Mouse (Mus musculus): Measurements from ENCODE around the gene Htr1f. TPM values are rescaled to one million over a fixed set of nuclear protein-coding genes. Genes with fewer than 3 reads are reported as not detected.

The Htr1f gene
- total and polyA plus RNA-seq, 2 experiments from 2014 or later: 0.51 to 2.0 TPM

GRCm38 (mm10) chr16:64934793-64935192 is 170.9 kb downstream of the Htr1f start:
- WGBS: 92% methylated on average over 1 of the region's 1 CpGs
- no peak for ATAC-seq (ENCODE audit: low FRiP score)

GRCm38 (mm10) chr16:64934011-64934410 is 171.6 kb downstream of the Htr1f start:
- DNase-seq (ENCODE audit: low spot score): no peak

More at GRCm38 (mm10) chr16:64934793-64935192, 170.9 kb downstream of the Htr1f start:
- TF ChIP-seq CTCF (IDR thresholded peaks at IDR 0.05): no peak
- no peaks in the 10 kb centered on the region for H3K36me3 ChIP-seq (ENCODE audit: insufficient read depth, low read length)
- H3K4me2 ChIP-seq (ENCODE audit: low read depth, low read length, poor library complexity, severe bottlenecking): no peak overlapping the region
- H3K9me3 ChIP-seq (ENCODE audit: low read length): no peaks in the 10 kb centered on the region
- no peak overlapping the region for H3K27ac ChIP-seq (ENCODE audit: low read depth, low read length)
- H3K4me3 ChIP-seq (ENCODE audit: low read depth, low read length): no peak overlapping the region
- no peak for DNase-seq (ENCODE audit: low spot score)
- H3K9ac ChIP-seq (replicated peaks; ENCODE audit: low read length, poor library complexity, severe bottlenecking): no peak overlapping the region
- H3K27me3 ChIP-seq (ENCODE audit: insufficient read depth, low read length): no peaks in the 10 kb centered on the region
- no peaks in the 10 kb centered on the region for H3K4me1 ChIP-seq (ENCODE audit: insufficient read depth, low read length)

GRCm38 (mm10) chr16:64923500-64923899 is 182.2 kb downstream of the Htr1f start:
- Histone ChIP-seq H3K27me3 (ENCODE audit: insufficient read depth, low read length) (no peaks in the 10 kb centered on the region), H3K27ac (ENCODE audit: low read depth, low read length) (no peak overlapping the region), H3K36me3 (ENCODE audit: insufficient read depth, low read length) (no peaks in the 10 kb centered on the region), H3K4me2 (ENCODE audit: low read depth, low read length, poor library complexity, severe bottlenecking) (no peak overlapping the region), H3K9me3 (ENCODE audit: low read length) (no peaks in the 10 kb centered on the region), H3K4me3 (ENCODE audit: low read depth, low read length) (no peak overlapping the region), H3K9ac (replicated peaks; ENCODE audit: low read length, poor library complexity, severe bottlenecking) (no peak overlapping the region), H3K4me1 (ENCODE audit: insufficient read depth, low read length) (no peaks in the 10 kb centered on the region)
- TF ChIP-seq CTCF (IDR thresholded peaks at IDR 0.05): no peak
- WGBS: 57% methylated on average over 9 of the region's 9 CpGs
- ATAC-seq (ENCODE audit: low FRiP score) (no peak), DNase-seq (ENCODE audit: low spot score) (no peak)

More at GRCm38 (mm10) chr16:64934011-64934410, 171.6 kb downstream of the Htr1f start:
- no peak overlapping the region for H3K4me2 ChIP-seq (ENCODE audit: low read depth, low read length, poor library complexity, severe bottlenecking)
- no peak overlapping the region for H3K27ac ChIP-seq (ENCODE audit: low read depth, low read length)
- H3K27me3 ChIP-seq (ENCODE audit: insufficient read depth, low read length): no peaks in the 10 kb centered on the region
- no peaks in the 10 kb centered on the region for H3K9me3 ChIP-seq (ENCODE audit: low read length)
- ATAC-seq (ENCODE audit: low FRiP score): no peak
- H3K36me3 ChIP-seq (ENCODE audit: insufficient read depth, low read length): no peaks in the 10 kb centered on the region
- no peak overlapping the region for H3K4me3 ChIP-seq (ENCODE audit: low read depth, low read length)
- H3K4me1 ChIP-seq (ENCODE audit: insufficient read depth, low read length): no peaks in the 10 kb centered on the region
- 82% methylated on average over 1 of the region's 1 CpGs for WGBS
- TF ChIP-seq CTCF (IDR thresholded peaks at IDR 0.05): no peak
- H3K9ac ChIP-seq (replicated peaks; ENCODE audit: low read length, poor library complexity, severe bottlenecking): no peak overlapping the region

DNA sequence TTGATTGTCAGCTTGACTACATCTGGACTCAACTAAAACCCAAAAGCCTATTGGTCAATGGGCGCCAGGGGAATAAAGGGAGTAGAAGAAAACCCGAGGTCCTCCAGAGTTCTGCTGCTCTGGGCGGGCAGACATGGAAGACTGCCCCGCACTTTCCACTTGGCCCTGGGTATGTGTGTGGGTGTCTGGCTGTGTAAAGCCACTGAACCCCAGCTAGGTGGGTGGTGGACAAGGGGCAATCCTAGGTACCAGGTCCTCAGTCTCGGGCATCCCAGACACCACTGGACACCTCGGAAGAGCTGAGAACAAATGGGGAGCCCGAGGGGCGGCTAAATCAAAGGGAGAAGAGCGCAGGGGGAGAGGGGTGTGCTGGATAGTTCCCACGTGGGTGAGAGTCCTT is 196.9 kb downstream of the Htr1f start:
- H3K9ac ChIP-seq (replicated peaks; ENCODE audit: low read length, poor library complexity, severe bottlenecking): no peak overlapping the region
- DNase-seq (ENCODE audit: low spot score) (no peak), ATAC-seq (ENCODE audit: low FRiP score) (no peak)
- H3K36me3 ChIP-seq (ENCODE audit: insufficient read depth, low read length): no peaks in the 10 kb centered on the region
- H3K4me3 ChIP-seq (ENCODE audit: low read depth, low read length): no peak overlapping the region
- H3K27me3 ChIP-seq (ENCODE audit: insufficient read depth, low read length): no peaks in the 10 kb centered on the region
- H3K27ac ChIP-seq (ENCODE audit: low read depth, low read length): no peak overlapping the region
- TF ChIP-seq CTCF (IDR thresholded peaks at IDR 0.05): no peak
- no peaks in the 10 kb centered on the region for H3K4me1 ChIP-seq (ENCODE audit: insufficient read depth, low read length)
- no peak overlapping the region for H3K4me2 ChIP-seq (ENCODE audit: low read depth, low read length, poor library complexity, severe bottlenecking)
- no peaks in the 10 kb centered on the region for H3K9me3 ChIP-seq (ENCODE audit: low read length)
- WGBS: 85% methylated on average over 10 of the region's 10 CpGs

- peak; percentile 74 for TF ChIP-seq CTCF (IDR thresholded peaks at IDR 0.05)
- DNase-seq (ENCODE audit: low spot score) (peak; percentile 41), ATAC-seq (ENCODE audit: low FRiP score) (no peak)
- Histone ChIP-seq H3K27me3 (ENCODE audit: insufficient read depth, low read length) (no peaks in the 10 kb centered on the region), H3K4me2 (ENCODE audit: low read depth, low read length, poor library complexity, severe bottlenecking) (no peak overlapping the region), H3K27ac (ENCODE audit: low read depth, low read length) (no peak overlapping the region), H3K9me3 (ENCODE audit: low read length) (no peaks in the 10 kb centered on the region), H3K9ac (replicated peaks; ENCODE audit: low read length, poor library complexity, severe bottlenecking) (no peak overlapping the region), H3K4me3 (ENCODE audit: low read depth, low read length) (no peak overlapping the region), H3K4me1 (ENCODE audit: insufficient read depth, low read length) (no peaks in the 10 kb centered on the region), H3K36me3 (ENCODE audit: insufficient read depth, low read length) (no peaks in the 10 kb centered on the region)
- WGBS: 40% methylated on average over 3 of the region's 3 CpGs
These were observed 198.5 kb downstream of the Htr1f start for GRCm38 (mm10) chr16:64907112-64907511.

- ATAC-seq (ENCODE audit: low FRiP score) (no peak), DNase-seq (ENCODE audit: low spot score) (peak; percentile 53)
- peak; percentile 70 for TF ChIP-seq CTCF (IDR thresholded peaks at IDR 0.05)
- WGBS: 30% methylated on average over 2 of the region's 2 CpGs
- no peak overlapping the region for H3K27ac ChIP-seq (ENCODE audit: low read depth, low read length)
- H3K9ac ChIP-seq (replicated peaks; ENCODE audit: low read length, poor library complexity, severe bottlenecking): no peak overlapping the region
- H3K4me1 ChIP-seq (ENCODE audit: insufficient read depth, low read length): no peaks in the 10 kb centered on the region
- H3K4me2 ChIP-seq (ENCODE audit: low read depth, low read length, poor library complexity, severe bottlenecking): no peak overlapping the region
- no peak overlapping the region for H3K4me3 ChIP-seq (ENCODE audit: low read depth, low read length)
- H3K36me3 ChIP-seq (ENCODE audit: insufficient read depth, low read length): no peaks in the 10 kb centered on the region
- no peaks in the 10 kb centered on the region for H3K9me3 ChIP-seq (ENCODE audit: low read length)
- no peaks in the 10 kb centered on the region for H3K27me3 ChIP-seq (ENCODE audit: insufficient read depth, low read length)
These were observed 202.3 kb downstream of the Htr1f start for GRCm38 (mm10) chr16:64903328-64903727.
